Mouse (Mus musculus): ENCODE measurements around the gene Mterf1b.

- TF ChIP-seq GATA2 (IDR thresholded peaks at IDR 0.05; ENCODE audit: borderline replicate concordance, low read depth, low read length) (no peak), CTCF (IDR thresholded peaks at IDR 0.05; ENCODE audit: low read depth, low read length) (no peak), TAL1 (conservative IDR thresholded peaks at IDR 0.05; ENCODE audit: low read depth, low read length) (no peak)
Observed at GRCm38 (mm10) chr5:4162461-4162860, 29.7 kb upstream of the Mterf1b start.

Measured in G1E (cell line).